Mouse (Mus musculus) lung, postnatal 0 days (tissue): ENCODE measurements around the gene Gemin7.
A peak's percentile ranks its signal among the peaks of the same experiment; 100 is the strongest.

Experiments
- CTCF ChIP-seq: IDR thresholded peaks from 2 replicates; pipeline ENCODE4 v1.5.1; 2016; ENCODE audit warnings: antibody characterized with exemption, mild to moderate bottlenecking
- EP300 ChIP-seq: IDR thresholded peaks from 2 replicates; pipeline ENCODE4 v1.6.1; 2016; ENCODE audit warnings: antibody characterized with exemption, mild to moderate bottlenecking, control low read depth

GRCm38 (mm10) chr7:19558965-19559364 is 18.4 kb downstream of the Gemin7 start:
- TF ChIP-seq CTCF (peak; percentile 65), EP300 (no peak)
